Mouse (Mus musculus): ENCODE measurements around the gene Smarcd1.

- TF ChIP-seq SRF (IDR thresholded peaks at IDR 0.05; ENCODE audit: control insufficient read depth, insufficient read length, low read depth) (no peak), USF1 (IDR thresholded peaks at IDR 0.05; ENCODE audit: low read depth) (no peak)
These were observed 20.2 kb downstream of the Smarcd1 start for GRCm38 (mm10) chr15:99721921-99722743.
